Mouse (Mus musculus) MEL (cell line): ENCODE measurements around the gene Arhgap21. TPM values are rescaled to one million over a fixed set of nuclear protein-coding genes. Genes with fewer than 3 reads are reported as not detected.

Experiments used
- DNase-seq: peaks from one replicate; pipeline ENCODE4 v3.0.0; 2011; ENCODE audit warnings: low read depth, low spot score
- H3K27ac ChIP-seq: 2 replicates; pipeline ENCODE4 v1.5.1; 2012; ENCODE audit warnings: low read depth, mild to moderate bottlenecking, control low read depth, low read length, moderate library complexity; ENCODE audit not compliant: control insufficient read depth
- H3K27me3 ChIP-seq, 2 experiments: fragments of 150-350 bp in 1 of 2; sonication (generic) in 1 of 2; 2 replicates each; pipeline ENCODE4 v1.6.1; 2012; ENCODE audit warnings: low read length in 2 of 2, mild to moderate bottlenecking in 2 of 2, improper control_type of control experiment in 1 of 2, moderate library complexity in 1 of 2; ENCODE audit not compliant: insufficient read depth in 2 of 2, control insufficient read depth in 1 of 2
- H3K36me3 ChIP-seq, 2 experiments: 2 replicates each; pipeline ENCODE4 v1.6.1; 2012 to 2014; ENCODE audit warnings: low read length in 2 of 2, improper control_type of control experiment in 1 of 2, inconsistent platforms in 1 of 2, mild to moderate bottlenecking in 1 of 2; ENCODE audit not compliant: insufficient read depth in 2 of 2, control insufficient read depth in 1 of 2
- H3K4me1 ChIP-seq, 2 experiments: fragments of 150-350 bp in 1 of 2; sonication (generic) in 1 of 2; 2 replicates each; pipeline ENCODE4 v1.6.1; 2012; ENCODE audit warnings: low read length in 2 of 2, improper control_type of control experiment in 1 of 2, mild to moderate bottlenecking in 1 of 2; ENCODE audit not compliant: insufficient read depth in 2 of 2, control insufficient read depth in 1 of 2
- H3K4me3 ChIP-seq, 2 experiments: fragments of 150-350 bp in 1 of 2; sonication (generic) in 1 of 2; 2 replicates each; pipeline ENCODE4 v1.5.1; 2012; ENCODE audit warnings: low read depth in 2 of 2, low read length in 2 of 2, mild to moderate bottlenecking in 2 of 2, moderate library complexity in 2 of 2, control low read depth in 1 of 2, improper control_type of control experiment in 1 of 2; ENCODE audit not compliant: control insufficient read depth in 1 of 2, insufficient read depth in 1 of 2
- H3K79me2 ChIP-seq: 2 replicates; pipeline ENCODE4 v1.6.1; 2012; ENCODE audit warnings: mild to moderate bottlenecking, low read length, moderate library complexity; ENCODE audit not compliant: control insufficient read depth, poor library complexity, insufficient read depth
- H3K9ac ChIP-seq: 2 replicates; pipeline ENCODE4 v1.6.1; 2012; ENCODE audit warnings: low read depth, mild to moderate bottlenecking, control low read depth, low read length, moderate library complexity; ENCODE audit not compliant: control insufficient read depth, poor library complexity, severe bottlenecking
- H3K9me3 ChIP-seq: fragments of 150-350 bp; sonication (generic); replicated peaks from 2 replicates; pipeline ENCODE4 v1.6.1; 2012; ENCODE audit warnings: mild to moderate bottlenecking, low read length, improper control_type of control experiment, moderate library complexity; ENCODE audit not compliant: insufficient read depth
- BHLHE40 ChIP-seq: IDR thresholded peaks from 2 replicates; pipeline ENCODE4 v1.6.1; 2012; ENCODE audit warnings: low read depth, mild to moderate bottlenecking, inconsistent platforms, low read length, improper control_type of control experiment, borderline replicate concordance
- CHD1 ChIP-seq: IDR thresholded peaks from 2 replicates; pipeline ENCODE4 v1.6.1; 2012; ENCODE audit warnings: low read depth, mild to moderate bottlenecking, inconsistent platforms, low read length, improper control_type of control experiment
- CHD2 ChIP-seq: IDR thresholded peaks from 2 replicates; pipeline ENCODE4 v1.6.1; 2011; ENCODE audit warnings: low read length, improper control_type of control experiment
- CTCF ChIP-seq, 3 experiments: IDR thresholded peaks in 2 of 3; conservative IDR thresholded peaks in 1 of 3; 2 replicates each; pipeline ENCODE4 v1.5.1; 2011 to 2012; ENCODE audit warnings: low read length in 3 of 3, low read depth in 2 of 3, mild to moderate bottlenecking in 2 of 3, improper control_type of control experiment in 1 of 3, inconsistent platforms in 1 of 3, mixed read lengths in 1 of 3, moderate library complexity in 1 of 3; ENCODE audit not compliant: control insufficient read depth in 1 of 3, insufficient read depth in 1 of 3, poor library complexity in 1 of 3, severe bottlenecking in 1 of 3
- ELF1 ChIP-seq: IDR thresholded peaks from 2 replicates; pipeline ENCODE4 v1.6.1; 2014; ENCODE audit warnings: low read depth, mild to moderate bottlenecking, inconsistent platforms, low read length, improper control_type of control experiment, moderate library complexity
- ETS1 ChIP-seq: IDR thresholded peaks from 2 replicates; pipeline ENCODE4 v1.6.1; 2012; ENCODE audit warnings: low read depth, mild to moderate bottlenecking, inconsistent platforms, low read length, improper control_type of control experiment, moderate library complexity
- GABPA ChIP-seq: IDR thresholded peaks from 2 replicates; pipeline ENCODE4 v1.6.1; 2012; ENCODE audit warnings: low read depth, mild to moderate bottlenecking, inconsistent platforms, low read length, improper control_type of control experiment, moderate library complexity
- GATA1 ChIP-seq: IDR thresholded peaks from 2 replicates; pipeline ENCODE4 v1.6.1; 2011; ENCODE audit warnings: low read depth, low read length, improper control_type of control experiment
- HCFC1 ChIP-seq: IDR thresholded peaks from 2 replicates; pipeline ENCODE4 v1.6.1; 2012; ENCODE audit warnings: low read depth, mild to moderate bottlenecking, inconsistent platforms, low read length, improper control_type of control experiment, moderate library complexity
- JUND ChIP-seq: IDR thresholded peaks from 2 replicates; pipeline ENCODE4 v1.6.1; 2011; ENCODE audit warnings: low read depth, mild to moderate bottlenecking, improper control_type of control experiment, low read length
- KAT2A ChIP-seq: conservative IDR thresholded peaks from 2 replicates; pipeline ENCODE4 v1.6.1; 2012; ENCODE audit warnings: low read depth, low read length, improper control_type of control experiment, inconsistent platforms
- MAFK ChIP-seq: IDR thresholded peaks from 2 replicates; pipeline ENCODE4 v1.6.1; 2011; ENCODE audit warnings: low read depth, mild to moderate bottlenecking, low read length, improper control_type of control experiment, borderline replicate concordance
- MAX ChIP-seq: IDR thresholded peaks from 2 replicates; pipeline ENCODE4 v1.6.1; 2011; ENCODE audit warnings: low read length, improper control_type of control experiment
- MAZ ChIP-seq: IDR thresholded peaks from 2 replicates; pipeline ENCODE4 v1.6.1; 2012; ENCODE audit warnings: low read depth, mild to moderate bottlenecking, inconsistent platforms, low read length, improper control_type of control experiment
- MYB ChIP-seq: IDR thresholded peaks from 2 replicates; pipeline ENCODE4 v1.6.1; 2011; ENCODE audit warnings: mild to moderate bottlenecking, low read depth, low read length, improper control_type of control experiment
- NRF1 ChIP-seq: IDR thresholded peaks from 2 replicates; pipeline ENCODE4 v1.6.1; 2014; ENCODE audit warnings: low read depth, mild to moderate bottlenecking, inconsistent platforms, low read length, improper control_type of control experiment, moderate library complexity; ENCODE audit not compliant: poor library complexity, insufficient read depth, severe bottlenecking
- POLR2A ChIP-seq, 2 experiments: IDR thresholded peaks; 2 replicates each; pipeline ENCODE4 v1.6.1; 2011 to 2012; ENCODE audit warnings: low read length in 2 of 2, mild to moderate bottlenecking in 2 of 2, control low read depth in 1 of 2, improper control_type of control experiment in 1 of 2, low read depth in 1 of 2, moderate library complexity in 1 of 2; ENCODE audit not compliant: control insufficient read depth in 1 of 2, insufficient read depth in 1 of 2, poor library complexity in 1 of 2
- POLR2AphosphoS5 ChIP-seq: IDR thresholded peaks from 2 replicates; pipeline ENCODE4 v1.6.1; 2012; ENCODE audit warnings: low read depth, borderline replicate concordance, mild to moderate bottlenecking, inconsistent platforms, low read length, moderate library complexity, mixed read lengths
- RAD21 ChIP-seq: IDR thresholded peaks from 2 replicates; pipeline ENCODE4 v1.6.1; 2011; ENCODE audit warnings: mild to moderate bottlenecking, low read depth, low read length, improper control_type of control experiment
- RCOR1 ChIP-seq: IDR thresholded peaks from 2 replicates; pipeline ENCODE4 v1.6.1; 2012; ENCODE audit warnings: low read depth, mild to moderate bottlenecking, inconsistent platforms, low read length, improper control_type of control experiment
- SIN3A ChIP-seq: IDR thresholded peaks from 2 replicates; pipeline ENCODE4 v1.6.1; 2012; ENCODE audit warnings: low read length, improper control_type of control experiment, inconsistent platforms
- SMC3 ChIP-seq: IDR thresholded peaks from 2 replicates; pipeline ENCODE4 v1.6.1; 2011; ENCODE audit warnings: low read depth, low read length, improper control_type of control experiment
- TBP ChIP-seq: IDR thresholded peaks from 2 replicates; pipeline ENCODE4 v1.8.0; 2011; ENCODE audit warnings: low read depth, low read length, improper control_type of control experiment
- TCF12 ChIP-seq: IDR thresholded peaks from 2 replicates; pipeline ENCODE4 v1.6.1; 2014; ENCODE audit warnings: low read depth, mild to moderate bottlenecking, inconsistent platforms, low read length, improper control_type of control experiment, moderate library complexity
- ZC3H11A ChIP-seq: IDR thresholded peaks from 2 replicates; pipeline ENCODE4 v1.6.1; 2012; ENCODE audit warnings: low read depth, mild to moderate bottlenecking, inconsistent platforms, low read length, improper control_type of control experiment
- polyA plus RNA-seq, 2 experiments: library from polyadenylated mRNA; stranded (reverse) in 1 of 2; unstranded in 1 of 2; fragments of >175 nt in 1 of 2; fragments of >200 nt in 1 of 2; gene quantifications; 2 replicates each; pipeline versions ENCODE4 v1.2.1 to v1.2.4; 2012; ENCODE audit warnings: low replicate concordance in 2 of 2, low read depth in 1 of 2; ENCODE audit not compliant: insufficient read length in 2 of 2, insufficient read depth in 1 of 2, missing spikeins in 1 of 2
- total RNA-seq: library from RNA; depleted of rRNA; stranded (reverse); fragments of 300-350 nt; gene quantifications from 2 replicates; pipeline ENCODE4 v1.2.3, GENCODE M21; 2012

Arhgap21 gene
- total and polyA plus RNA-seq, 3 experiments, result 12.4 to 104 (median 30.6) TPM

GRCm38 (mm10) chr2:20990056-20990455 is 21.4 kb upstream of the Arhgap21 start:
- Histone ChIP-seq H3K9ac (no peak overlapping the region), H3K9me3 (no peaks in the 10 kb centered on the region), H3K4me1 (no peaks in the 10 kb centered on the region), H3K27me3 (no peaks in the 10 kb centered on the region), H3K27ac (no peak overlapping the region), H3K79me2 (no peaks in the 10 kb centered on the region), H3K36me3 (no peaks in the 10 kb centered on the region), H3K4me3 (no peak overlapping the region)
- no peak for TF ChIP-seq CHD1
- no peak for TF ChIP-seq HCFC1
- TF ChIP-seq POLR2A (IDR thresholded peaks at IDR 0.05; ENCODE audit: control insufficient read depth in 1 of 2, insufficient read depth in 1 of 2, low read depth in 1 of 2, low read length in 2 of 2, poor library complexity in 1 of 2), result no peak
- TF ChIP-seq MAX, result no peak
- TF ChIP-seq SIN3A, result no peak
- TF ChIP-seq CHD2, result no peak
- TF ChIP-seq KAT2A, result no peak
- TF ChIP-seq ZC3H11A, result no peak
- no peak for TF ChIP-seq TBP
- TF ChIP-seq GATA1, result no peak
- no peak for TF ChIP-seq RCOR1
- TF ChIP-seq NRF1, result no peak
- no peak for TF ChIP-seq ELF1
- no peak for DNase-seq

GRCm38 (mm10) chr2:20987822-20988221 is 19.1 kb upstream of the Arhgap21 start:
- H3K27me3 ChIP-seq, result no peaks in the 10 kb centered on the region
- no peaks in the 10 kb centered on the region for H3K36me3 ChIP-seq
- H3K9ac ChIP-seq, result no peak overlapping the region
- no peak for TF ChIP-seq BHLHE40
- no peak for TF ChIP-seq TCF12
- TF ChIP-seq GABPA, result no peak
- no peak for TF ChIP-seq MAFK
- no peak for TF ChIP-seq CHD2
- no peak for TF ChIP-seq KAT2A
- no peak for TF ChIP-seq SIN3A
- TF ChIP-seq JUND, result no peak
- no peak for TF ChIP-seq RAD21
- no peak for TF ChIP-seq SMC3
- no peak for TF ChIP-seq NRF1
- no peak for TF ChIP-seq MAZ
- TF ChIP-seq TBP, result no peak
- no peak for TF ChIP-seq CTCF (IDR thresholded peaks at IDR 0.05 in 2 of 3, conservative IDR thresholded peaks at IDR 0.05 in 1 of 3; ENCODE audit: control insufficient read depth in 1 of 3, insufficient read depth in 1 of 3, low read depth in 2 of 3, low read length in 3 of 3, poor library complexity in 1 of 3, severe bottlenecking in 1 of 3)
- TF ChIP-seq MYB, result no peak
- no peak for TF ChIP-seq POLR2AphosphoS5
- TF ChIP-seq HCFC1, result no peak
- no peak for TF ChIP-seq ETS1
- no peaks in the 10 kb centered on the region for H3K9me3 ChIP-seq
- H3K4me1 ChIP-seq, result no peaks in the 10 kb centered on the region
- DNase-seq, result no peak
- H3K79me2 ChIP-seq, result no peaks in the 10 kb centered on the region
- no peak overlapping the region for H3K27ac ChIP-seq
- H3K4me3 ChIP-seq, result no peak overlapping the region; a peak in 1 of 4 replicates
